Mouse (Mus musculus): ENCODE data around the gene Gvin1.

DNA sequence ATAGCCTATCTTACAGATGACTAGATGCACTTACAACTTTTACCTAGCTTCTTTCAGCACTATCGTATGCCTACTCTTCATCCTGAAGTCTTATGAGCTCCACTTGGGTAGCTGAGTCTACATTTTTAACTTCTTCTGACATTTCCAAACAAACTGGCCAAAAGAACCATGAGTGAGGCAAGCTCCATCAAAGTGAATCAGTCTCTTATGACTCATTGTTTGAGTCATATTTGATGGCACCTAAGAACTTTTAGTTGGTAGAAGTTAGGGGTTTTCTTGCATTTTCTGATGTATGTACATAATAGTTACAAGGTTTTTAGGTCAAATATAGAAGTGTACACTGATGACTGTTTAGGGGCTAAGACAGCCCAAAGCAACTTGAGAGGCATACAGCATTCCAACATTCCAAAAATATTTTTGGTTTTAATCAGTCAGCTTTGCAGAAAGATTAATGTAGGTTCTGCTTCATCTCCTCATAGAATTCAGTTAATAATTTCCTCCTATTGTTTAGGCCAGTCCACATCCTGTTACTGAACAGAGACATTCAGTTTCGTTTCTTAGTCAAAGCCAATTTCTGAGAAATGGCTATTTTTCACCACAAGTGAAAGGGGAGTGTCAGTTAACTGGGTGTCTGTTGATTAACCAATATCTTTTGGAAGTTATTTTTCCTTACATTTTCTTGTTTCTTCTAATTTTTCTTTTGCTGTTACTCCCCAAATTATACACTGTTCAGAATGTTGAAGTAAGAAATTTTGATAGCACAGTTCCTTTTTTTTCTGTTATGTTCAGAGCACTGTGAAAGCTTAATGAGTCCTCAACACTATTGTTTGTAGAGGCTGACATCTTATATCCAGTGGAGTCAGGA is 21.4 kb upstream of the Gvin1 start:
- no peak for TF ChIP-seq EP300 (IDR thresholded peaks at IDR 0.05; ENCODE audit: low read depth in 1 of 2, low read length in 2 of 2)
- TF ChIP-seq CHD1 (IDR thresholded peaks at IDR 0.05; ENCODE audit: low read depth, low read length): no peak
- TF ChIP-seq HCFC1 (IDR thresholded peaks at IDR 0.05; ENCODE audit: low read depth, low read length): no peak
- no peak for TF ChIP-seq BHLHE40 (IDR thresholded peaks at IDR 0.05; ENCODE audit: borderline replicate concordance, low read depth, low read length)
- TF ChIP-seq CTCF (IDR thresholded peaks at IDR 0.05 in 2 of 3, conservative IDR thresholded peaks at IDR 0.05 in 1 of 3; ENCODE audit: control insufficient read depth in 1 of 3, insufficient read depth in 1 of 3, low read depth in 2 of 3, low read length in 3 of 3, poor library complexity in 1 of 3, severe bottlenecking in 1 of 3): no peak
- TF ChIP-seq GABPA (IDR thresholded peaks at IDR 0.05; ENCODE audit: low read depth, low read length): no peak
- TF ChIP-seq SMC3 (IDR thresholded peaks at IDR 0.05; ENCODE audit: low read depth, low read length): no peak
- TF ChIP-seq POLR2A (IDR thresholded peaks at IDR 0.05; ENCODE audit: control insufficient read depth in 1 of 2, insufficient read depth in 1 of 2, low read depth in 1 of 2, low read length in 2 of 2, poor library complexity in 1 of 2): no peak
- TF ChIP-seq GATA1 (IDR thresholded peaks at IDR 0.05; ENCODE audit: low read depth, low read length): no peak
- TF ChIP-seq JUND (IDR thresholded peaks at IDR 0.05; ENCODE audit: low read depth, low read length): no peak

Data from MEL (cell line).